Mouse (Mus musculus) G1E (cell line): ENCODE measurements around the gene Sgf29.

Experiments
- CTCF ChIP-seq: IDR thresholded peaks from 2 replicates; pipeline ENCODE4 v1.5.1; 2012; ENCODE audit warnings: low read depth, low read length, inconsistent platforms, mixed read lengths
- POLR2AphosphoS5 ChIP-seq: IDR thresholded peaks from 2 replicates; pipeline ENCODE4 v1.6.1; 2012; ENCODE audit warnings: low read depth, low read length, inconsistent platforms; ENCODE audit not compliant: insufficient replicate concordance

GRCm38 (mm10) chr7:126650852-126651251, 1.7 kb downstream of the Sgf29 start:
- TF ChIP-seq POLR2AphosphoS5 = no peak
- TF ChIP-seq CTCF = no peak
